Mouse (Mus musculus) regulatory T cell (primary cell): ENCODE measurements around the gene Map1b.

Source experiments
- in situ Hi-C: fragments of 300-600 bp; cut with MboI, MseI; formaldehyde crosslinking; loops from one replicate; pipeline ENCODE4 v1.15.1; 2025; ENCODE audit warnings: high pct_unique_total_duplicates

Map1b gene

DNA sequence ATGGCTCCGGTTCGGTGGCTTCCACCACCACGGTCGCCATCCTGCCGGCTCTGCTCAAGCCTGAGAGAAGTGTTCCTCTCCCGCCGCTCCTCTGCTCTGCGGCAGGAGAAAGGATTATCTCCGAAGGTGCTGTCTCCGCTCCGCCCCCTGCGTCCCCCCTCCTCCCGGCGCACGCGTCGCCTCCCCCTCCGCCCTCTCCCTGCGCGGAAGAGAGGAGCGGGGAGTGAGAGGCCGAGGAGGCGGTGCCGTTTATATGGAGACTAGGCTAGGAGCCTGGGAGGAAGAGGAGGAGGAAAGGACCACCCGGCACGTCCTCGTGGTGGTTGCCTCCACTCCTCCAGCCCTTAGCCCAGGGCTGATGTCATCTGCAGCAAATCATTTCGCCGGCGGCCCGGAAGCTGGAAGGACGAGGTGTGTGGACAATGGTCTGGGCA, at the start of gene Map1b:
TSS of gene Map1b (minus strand) at position 93 of the 434 bp plus-strand sequence.
- in situ Hi-C loops = no loop called here

- in situ Hi-C loops = no loop called here
These were observed 48.0 kb upstream of the Map1b start for GRCm38 (mm10) chr13:99564346-99564745.

DNA sequence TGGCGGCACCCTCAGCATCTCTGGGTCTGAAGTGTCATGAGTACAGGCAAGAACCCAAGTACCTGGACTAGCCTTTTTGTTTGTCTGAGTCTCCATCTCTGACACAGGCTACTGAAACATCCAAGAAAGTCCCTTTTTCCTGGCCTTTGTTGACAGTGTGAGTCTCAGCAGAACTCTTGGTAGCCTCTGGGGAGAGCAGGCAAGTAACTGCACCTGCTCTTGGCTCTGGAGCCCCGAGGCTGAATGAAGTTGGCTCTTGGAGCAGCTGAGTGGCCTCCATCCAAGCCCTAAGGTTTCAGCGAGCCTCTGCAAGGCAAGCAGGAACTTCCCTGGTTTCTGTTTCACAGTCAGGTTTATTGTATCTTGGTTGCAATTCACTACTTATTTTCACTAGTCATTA, 46.7 kb upstream of the Map1b start:
- in situ Hi-C loops = no loop called here

DNA sequence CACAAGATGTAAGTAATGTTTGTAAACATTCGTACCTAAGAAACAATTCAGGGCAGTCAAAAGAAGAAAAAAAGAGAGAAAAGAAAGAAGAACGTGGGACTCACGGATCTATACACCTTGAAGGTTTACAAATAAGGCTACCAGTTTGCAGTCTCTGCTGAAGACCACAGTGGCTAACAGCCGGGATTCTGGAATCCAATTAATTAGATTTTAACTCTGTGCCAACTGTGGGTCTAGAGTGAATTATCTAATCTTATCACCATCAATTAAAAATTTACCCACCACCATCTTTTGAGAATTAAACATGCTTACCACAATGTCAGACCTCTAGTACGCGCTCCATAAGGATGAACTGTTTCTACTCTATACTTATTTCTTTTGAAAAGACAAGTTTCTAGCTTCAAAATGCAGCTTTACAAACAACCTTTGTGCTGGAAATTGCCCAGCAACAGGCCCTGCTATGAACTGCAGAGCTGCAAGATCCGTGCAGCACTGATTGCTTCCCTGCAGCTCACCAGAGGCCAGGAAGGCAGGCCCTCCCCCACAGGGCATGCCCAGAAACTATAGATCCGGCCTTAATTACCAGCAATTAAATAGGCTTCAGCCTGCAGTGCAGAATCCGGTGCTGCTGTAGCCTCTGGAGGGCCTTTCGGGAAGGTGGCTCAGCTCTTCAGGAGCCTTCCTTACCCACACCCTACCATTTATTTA, 45.7 kb upstream of the Map1b start:
- in situ Hi-C loops = no loop called here

DNA sequence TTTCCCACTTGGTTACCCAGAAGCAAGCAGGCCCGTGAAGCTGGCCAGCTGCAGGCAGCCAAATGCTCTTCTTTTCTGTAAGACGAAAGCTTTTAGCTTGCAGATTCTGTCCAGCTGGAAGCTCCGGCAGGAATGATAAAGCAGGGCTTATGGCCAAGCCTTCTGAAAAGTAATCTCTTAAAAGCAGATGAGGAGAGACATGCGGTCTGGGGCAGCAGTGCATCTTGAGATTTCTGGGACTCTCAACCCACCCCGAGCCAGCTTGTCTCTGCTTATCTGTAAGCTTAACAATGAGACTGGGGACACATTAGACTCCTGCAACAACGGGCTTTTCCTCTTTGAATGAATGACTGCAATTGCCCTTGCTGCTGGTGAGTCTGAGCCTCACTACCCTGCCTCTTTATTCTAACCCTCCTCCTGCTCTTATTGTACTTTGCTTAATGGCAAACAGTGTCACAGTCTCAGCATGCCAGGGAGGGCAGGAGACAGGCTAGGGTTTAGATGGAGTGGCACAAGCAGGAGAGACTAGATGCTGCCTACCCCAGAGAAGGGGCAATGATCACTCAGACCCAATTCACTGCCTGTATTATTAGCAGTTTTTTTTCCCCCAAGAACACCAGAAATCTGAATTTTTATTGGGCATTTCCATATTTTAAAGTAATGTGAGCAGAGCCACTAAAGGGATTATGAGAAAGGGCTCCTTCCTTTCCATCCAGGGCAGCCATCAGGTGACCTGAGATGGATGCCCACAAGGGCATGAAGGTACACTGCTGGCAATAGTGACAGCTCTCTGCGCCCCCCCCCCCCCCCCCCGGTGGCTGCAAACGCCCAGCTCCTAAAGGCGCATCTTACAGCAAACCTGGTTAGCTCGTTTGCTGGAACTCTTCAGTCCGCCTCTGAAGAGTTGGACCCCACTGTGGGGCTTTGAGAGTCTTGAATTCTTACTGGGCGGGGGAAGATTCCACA, 44.6 kb upstream of the Map1b start:
- in situ Hi-C loops = no loop called here

GRCm38 (mm10) chr13:99558216-99558906, 42.0 kb upstream of the Map1b start:
- in situ Hi-C loops = no loop called here

GRCm38 (mm10) chr13:99557813-99558212, 41.5 kb upstream of the Map1b start:
- in situ Hi-C loops = no loop called here

DNA sequence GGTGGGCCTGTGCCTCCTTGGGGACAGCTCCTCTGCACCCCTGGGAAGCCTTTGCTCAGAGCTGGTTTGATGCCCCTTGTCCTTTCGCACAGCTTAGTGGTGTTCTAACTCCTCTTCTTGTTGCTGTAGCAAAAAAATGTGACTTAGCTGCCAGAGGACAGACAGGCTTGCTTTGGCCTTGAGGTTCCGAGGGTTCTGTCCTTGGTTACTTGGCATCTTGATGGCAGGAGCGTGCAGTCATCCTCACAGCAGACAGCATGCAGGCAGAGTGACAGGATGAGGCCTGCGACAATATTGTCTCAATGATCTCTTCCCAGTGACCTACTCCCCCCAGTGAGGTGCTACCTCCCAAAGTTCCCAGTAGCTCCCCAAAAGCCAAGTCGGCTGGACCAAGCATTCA, 41.0 kb upstream of the Map1b start:
- in situ Hi-C loops = no loop called here

GRCm38 (mm10) chr13:99554960-99555359, 38.6 kb upstream of the Map1b start:
- in situ Hi-C loops = no loop called here

- in situ Hi-C loops = no loop called here
These were observed 38.1 kb upstream of the Map1b start for GRCm38 (mm10) chr13:99554466-99554865.

DNA sequence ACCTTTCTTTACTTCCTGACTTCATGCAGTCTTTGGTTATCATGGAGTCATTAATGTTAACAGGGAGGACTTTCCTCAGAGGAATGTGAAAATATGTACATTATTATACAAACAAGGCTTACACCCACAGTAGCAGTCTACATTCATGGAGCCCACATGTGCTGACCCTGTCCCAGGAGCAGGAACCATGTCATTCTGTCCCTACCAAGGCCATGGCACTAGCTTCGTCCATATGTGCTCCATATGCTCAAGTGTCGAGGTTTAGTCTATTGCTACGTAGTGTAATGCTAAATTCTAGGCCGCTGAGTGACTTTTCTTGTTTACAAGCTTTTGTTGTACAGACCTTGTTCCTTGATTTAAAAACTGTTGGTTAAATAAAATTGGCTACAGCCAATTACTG, 36.0 kb upstream of the Map1b start:
- in situ Hi-C loops = no loop called here

DNA sequence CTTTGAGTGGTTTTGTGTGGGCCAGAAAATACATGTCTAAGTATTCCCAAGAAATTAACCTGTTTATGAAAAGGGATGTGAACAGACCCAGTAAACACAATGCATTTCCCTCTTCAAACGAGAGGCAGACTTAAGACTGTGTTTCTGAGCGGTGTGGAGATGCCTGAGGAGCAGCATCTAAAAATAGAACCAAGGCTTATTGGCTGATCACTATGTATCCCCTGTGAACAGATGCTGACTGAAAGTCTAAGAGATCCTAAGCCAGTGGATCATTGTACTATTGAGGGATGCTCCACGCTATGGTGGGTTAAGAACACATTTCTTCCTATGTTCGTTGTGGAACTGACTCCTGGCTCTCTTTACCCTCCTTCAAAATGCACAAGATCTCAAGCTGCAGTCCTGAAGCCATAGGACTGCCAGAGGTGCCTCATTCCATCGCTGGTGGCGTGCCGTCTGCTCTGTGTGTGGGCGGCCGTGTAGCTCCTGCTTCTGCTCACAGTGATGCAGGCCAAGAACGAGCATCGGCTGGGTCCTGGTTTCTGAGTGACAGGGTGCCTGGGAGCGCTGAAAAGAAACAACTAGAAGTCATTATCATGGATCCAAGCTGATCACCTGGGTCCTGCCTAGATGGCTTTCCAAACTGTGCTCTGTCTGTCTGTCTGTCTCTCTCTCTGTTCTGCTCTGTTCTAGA, 34.5 kb upstream of the Map1b start:
- in situ Hi-C loops = no loop called here

- in situ Hi-C loops = no loop called here
These were observed 33.7 kb upstream of the Map1b start for GRCm38 (mm10) chr13:99550060-99550459.

GRCm38 (mm10) chr13:99549584-99549983, 33.2 kb upstream of the Map1b start:
- in situ Hi-C loops = no loop called here

- in situ Hi-C loops = no loop called here
These were observed 30.5 kb upstream of the Map1b start for GRCm38 (mm10) chr13:99546832-99547231.

DNA sequence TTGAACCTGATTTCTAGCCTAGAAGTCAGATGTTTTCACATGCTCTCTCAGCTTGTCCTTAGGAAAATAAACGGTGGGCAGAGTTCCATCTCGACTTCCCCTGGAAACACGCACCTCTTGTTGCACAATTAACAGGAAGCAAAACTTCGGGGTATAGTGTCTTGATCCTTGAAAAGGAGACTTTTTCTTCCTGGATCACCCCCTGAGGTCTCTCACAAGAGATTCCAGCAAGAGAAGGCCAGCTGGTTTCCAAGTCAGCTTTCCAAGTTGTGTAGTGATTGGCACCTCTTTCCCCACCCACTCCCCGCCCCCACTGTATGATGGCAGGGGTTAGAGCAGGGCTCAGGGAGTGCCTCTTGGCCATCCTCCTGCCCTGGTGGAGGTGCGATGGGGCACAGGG, 28.9 kb upstream of the Map1b start:
- in situ Hi-C loops = no loop called here

- in situ Hi-C loops = no loop called here
These were observed 25.3 kb upstream of the Map1b start for GRCm38 (mm10) chr13:99541429-99542267.

- in situ Hi-C loops = no loop called here
These were observed 22.9 kb upstream of the Map1b start for GRCm38 (mm10) chr13:99539288-99539687.

DNA sequence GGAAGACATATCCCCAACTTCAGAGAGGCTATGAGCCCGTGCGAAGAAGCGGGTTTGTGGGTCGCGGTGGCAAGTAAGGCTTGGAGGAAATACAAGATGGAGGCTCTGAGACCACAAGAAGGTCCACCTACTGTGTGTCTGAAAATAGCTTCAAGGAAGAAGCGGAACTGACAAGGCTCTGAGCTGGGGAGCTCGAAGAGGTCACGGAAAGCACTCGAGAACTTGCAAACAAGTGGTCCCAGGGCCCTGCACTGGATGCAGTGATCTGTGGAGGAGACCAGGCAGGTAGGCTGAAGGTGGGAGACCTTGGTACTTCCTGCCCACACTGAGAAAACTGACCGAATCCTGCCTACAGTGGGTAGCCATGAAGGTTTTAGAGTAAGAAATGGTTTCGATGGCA, 22.5 kb upstream of the Map1b start:
- in situ Hi-C loops = no loop called here

DNA sequence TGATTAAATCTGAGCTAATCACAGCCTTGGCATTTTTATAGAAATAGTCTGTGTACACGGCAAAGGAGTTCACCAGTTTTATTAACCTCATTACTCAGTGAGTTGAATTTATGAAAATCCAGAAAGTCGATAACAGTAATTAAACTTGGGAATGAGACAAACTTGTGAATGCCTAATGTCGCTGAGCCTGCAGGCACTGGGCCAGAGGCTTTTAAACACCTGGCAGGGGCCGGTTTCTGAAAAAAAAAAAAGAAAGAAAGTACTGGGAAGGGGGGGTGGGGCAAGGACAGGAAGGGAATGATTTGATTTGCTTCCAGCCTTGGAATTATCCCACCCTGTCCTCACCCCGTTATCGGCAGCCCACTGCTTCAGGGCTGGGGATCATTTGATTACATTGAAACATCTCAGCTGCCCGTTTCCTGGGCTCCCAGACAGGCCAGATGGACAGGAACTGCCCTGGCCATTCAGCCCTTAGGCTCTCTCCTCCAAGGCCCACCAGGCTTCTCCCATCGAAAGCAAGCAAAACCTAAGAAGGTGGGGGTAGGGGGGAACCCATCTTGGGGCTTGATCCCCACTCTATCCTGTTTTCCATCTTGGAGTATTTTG, 21.7 kb upstream of the Map1b start:
- in situ Hi-C loops = no loop called here
